In genomic region chr13:105310562-105310961, GRCm38 (mm10) we compare ENCODE assay signal across 10 mouse cellular contexts. TPM values are rescaled to one million over a fixed set of nuclear protein-coding genes. Genes with fewer than 3 reads are reported as not detected.
DNase-seq lines count a peak whose midpoint lies in the region; ATAC-seq lines count a peak whose summit lies in the region.
"Not testable (repeated sequence)": the region's sequence is repeated elsewhere in the genome, so short reads cannot be mapped to it uniquely, and the experiment has no call there.
"Had no signal": no experiment of that assay in that cellular context is flagged by ENCODE, and none has a peak within 500 bp of the region (broad histone marks: within the 10 kb centered on the region; RNA-seq: fewer than 3 reads in every experiment).

No protein-coding gene starts in this region.

- 81% methylated on average over 4 of the region's 4 CpGs for WGBS in kidney, embryonic 16.5 days
- WGBS in liver, embryonic 13.5 days (ENCODE audit: insufficient replicate concordance): 34% methylated on average over 4 of the region's 4 CpGs
- WGBS in liver, embryonic 16.5 days (ENCODE audit: insufficient replicate concordance): 37% methylated on average over 4 of the region's 4 CpGs
- 18% methylated on average over 4 of the region's 4 CpGs for WGBS in macrophage (ENCODE audit: missing documents)
- WGBS in midbrain, embryonic 11.5 days: 86% methylated on average over 4 of the region's 4 CpGs

- ATAC-seq in kidney, embryonic 16.5 days (ENCODE audit: low FRiP score, low TSS enrichment): peak; percentile 39; the same call in 1 of the 2 replicates
- ATAC-seq in liver, embryonic 13.5 days (ENCODE audit: low read depth): peak; percentile 74
- ATAC-seq in liver, embryonic 16.5 days (ENCODE audit: low read depth): peak; percentile 79
- not testable (repeated sequence) for ATAC-seq in midbrain, embryonic 11.5 days (ENCODE audit: low FRiP score)

- 0 out of 2 replicates have a peak overlapping the region, but pooled peaks have one; percentile 31 for H3K27ac ChIP-seq in brown adipose tissue, adult 24 weeks (replicated peaks; ENCODE audit: low read depth, low read length)
- H3K27ac ChIP-seq in kidney, embryonic 16.5 days (ENCODE audit: low read length); liver, embryonic 13.5 days; liver, embryonic 16.5 days (ENCODE audit: low read length); midbrain, embryonic 11.5 days (ENCODE audit: low read depth, low read length): not testable (repeated sequence)
- peak overlapping the region; percentile 86 for H3K27ac ChIP-seq in macrophage

- H3K4me1 ChIP-seq in brown adipose tissue, adult 24 weeks (ENCODE audit: control insufficient read depth, insufficient read depth, insufficient read length, low read length); kidney, embryonic 16.5 days (ENCODE audit: insufficient read depth, low read length); liver, embryonic 13.5 days (replicated peaks); liver, embryonic 16.5 days (ENCODE audit: control insufficient read depth, low read depth, low read length); midbrain, embryonic 11.5 days (ENCODE audit: control insufficient read depth, insufficient read depth, low read length): not testable (repeated sequence)

- not testable (repeated sequence) for H3K27me3 ChIP-seq in kidney, embryonic 16.5 days (ENCODE audit: insufficient read depth, low read length); liver, embryonic 13.5 days; liver, embryonic 16.5 days (ENCODE audit: control insufficient read depth, insufficient read depth, low read depth, low read length); midbrain, embryonic 11.5 days (ENCODE audit: control insufficient read depth, insufficient read depth, low read length)

- DNase-seq in heart, adult 11 months: peak; percentile 85
- DNase-seq in liver, embryonic 13.5 days: not testable (repeated sequence)
- DNase-seq in midbrain, embryonic 11.5 days (ENCODE audit: low spot score, missing footprints): peak; percentile 10

- not testable (repeated sequence) for H3K4me2 ChIP-seq in kidney, embryonic 16.5 days (replicated peaks; ENCODE audit: low read depth, low read length); liver, embryonic 13.5 days; liver, embryonic 16.5 days (ENCODE audit: low read depth, low read length); midbrain, embryonic 11.5 days

- not testable (repeated sequence) for H3K36me3 ChIP-seq in kidney, embryonic 16.5 days (ENCODE audit: insufficient read depth, low read length); liver, embryonic 13.5 days; liver, embryonic 16.5 days (ENCODE audit: control insufficient read depth, insufficient read depth); macrophage (ENCODE audit: inconsistent target); midbrain, embryonic 11.5 days (ENCODE audit: control insufficient read depth, insufficient read depth, low read length)

- not testable (repeated sequence) for H3K79me2 ChIP-seq in macrophage (ENCODE audit: inconsistent target)

- not testable (repeated sequence) for H3K9ac ChIP-seq in kidney, embryonic 16.5 days (replicated peaks; ENCODE audit: low read length); liver, embryonic 13.5 days; liver, embryonic 16.5 days (ENCODE audit: low read depth, low read length); midbrain, embryonic 11.5 days (ENCODE audit: low read length)

- not testable (repeated sequence) for H3K9me3 ChIP-seq in kidney, embryonic 16.5 days (ENCODE audit: low read length); liver, embryonic 13.5 days (replicated peaks); liver, embryonic 16.5 days (replicated peaks; ENCODE audit: control insufficient read depth, low read length); midbrain, embryonic 11.5 days (ENCODE audit: control insufficient read depth, low read length)

- not testable (repeated sequence) for H3K4me3 ChIP-seq in brown adipose tissue, adult 24 weeks (ENCODE audit: insufficient read depth, low read depth, low read length); kidney, embryonic 16.5 days (ENCODE audit: low read length); liver, embryonic 13.5 days (replicated peaks); liver, embryonic 16.5 days (ENCODE audit: low read depth, low read length); macrophage (ENCODE audit: inconsistent target); midbrain, embryonic 11.5 days (ENCODE audit: low read depth, low read length)

RNA-seq across cellular contexts. Expression of gene Rnf180, which starts 15.9 kb away (rescaled TPM):
- 0.92 TPM in 1 of 2 replicates, not detected in the other for polyA plus RNA-seq in brown adipose tissue, adult 24 weeks (2012; ENCODE audit: insufficient read depth, insufficient read length, missing spikeins)
- polyA plus RNA-seq in kidney, embryonic 16.5 days (2015; fragmentation: Nextera tagmentation; extraction: Ambion mirVana): 5.8 and 6.6 TPM in 2 replicates
- polyA plus RNA-seq in liver, embryonic 13.5 days (2015; fragmentation: Nextera tagmentation; extraction: Ambion mirVana): 0.94 and 0.96 TPM in 2 replicates
- 0.54 and 0.59 TPM in 2 replicates for polyA plus RNA-seq in liver, embryonic 16.5 days (2015; fragmentation: Nextera tagmentation; extraction: Ambion mirVana)
- 10 to 100 TPM; 15.3 to 83.8 (median 34.8) TPM for total RNA-seq in macrophage (2018; cell fraction: chromatin; rRNA removed)
- 10 to 100 TPM in 7 of 26 experiments, 1 to 10 TPM in 19; 3.2 to 13.4 (median 5.5) TPM for total RNA-seq in macrophage (2018; cell fraction: cytosol; rRNA removed)
- total RNA-seq in macrophage (2018; cell fraction: nucleus; rRNA removed): 10 to 100 TPM in 20 of 26 experiments, 1 to 10 TPM in 6; 5.8 to 65.4 (median 22.8) TPM
- polyA plus RNA-seq in macrophage (2018): 7.7 to 11.7 TPM (median 8.2 TPM) in 3 replicates
- 10.5 and 11.3 TPM in 2 replicates for polyA plus RNA-seq in midbrain, embryonic 11.5 days (2014; fragmentation: Nextera tagmentation; extraction: Ambion mirVana)
- polyA plus RNA-seq: C2C12; CD4-positive, CD25-positive, alpha-beta regulatory T cell, adult 4 months; erythroblast, embryonic 14.5 days had no signal
